Mouse (Mus musculus) urinary bladder, adult 2 months (tissue): ENCODE results near the gene Tiam1. TPM values are rescaled to one million over a fixed set of nuclear protein-coding genes. Genes with fewer than 3 reads are reported as not detected.

Source experiments
- DNase-seq: peaks from one replicate; pipeline ENCODE4 v3.0.0; 2022; ENCODE audit warnings: low spot score
- polyA plus RNA-seq: library from polyadenylated mRNA; depleted of rRNA; stranded (reverse); fragments of >200 nt; gene quantifications from 2 replicates; pipeline ENCODE4 v1.2.3, GENCODE M21; 2012

Tiam1 gene
- polyA plus RNA-seq, 1 experiment: 9.0 TPM

- DNase-seq: no peak
Observed at GRCm38 (mm10) chr16:89912686-89913375, 230.7 kb downstream of the Tiam1 start.

- no peak for DNase-seq
Observed at GRCm38 (mm10) chr16:89909393-89910068, 234.0 kb downstream of the Tiam1 start.

GRCm38 (mm10) chr16:89907651-89908050 is 235.9 kb downstream of the Tiam1 start:
- DNase-seq: no peak

- no peak for DNase-seq
Observed at GRCm38 (mm10) chr16:89906909-89907308, 236.7 kb downstream of the Tiam1 start.

- no peak for DNase-seq
Observed at GRCm38 (mm10) chr16:89905730-89906305, 237.8 kb downstream of the Tiam1 start.

GRCm38 (mm10) chr16:89904121-89904520 is 239.4 kb downstream of the Tiam1 start:
- no peak for DNase-seq

GRCm38 (mm10) chr16:89902578-89903304 is 240.8 kb downstream of the Tiam1 start:
- no peak for DNase-seq

- no peak for DNase-seq
Observed at GRCm38 (mm10) chr16:89900681-89901080, 242.9 kb downstream of the Tiam1 start.

- no peak for DNase-seq
Observed at GRCm38 (mm10) chr16:89899192-89899591, 244.4 kb downstream of the Tiam1 start.

GRCm38 (mm10) chr16:89898299-89898625 is 245.3 kb downstream of the Tiam1 start:
- no peak for DNase-seq

GRCm38 (mm10) chr16:89897547-89898298 is 245.8 kb downstream of the Tiam1 start:
- DNase-seq: no peak

- DNase-seq: no peak
Observed at GRCm38 (mm10) chr16:89896885-89897546, 246.6 kb downstream of the Tiam1 start.

GRCm38 (mm10) chr16:89896392-89896791 is 247.2 kb downstream of the Tiam1 start:
- no peak for DNase-seq

GRCm38 (mm10) chr16:89895283-89895682 is 248.3 kb downstream of the Tiam1 start:
- no peak for DNase-seq

GRCm38 (mm10) chr16:89894816-89895215 is 248.8 kb downstream of the Tiam1 start:
- DNase-seq: no peak

GRCm38 (mm10) chr16:89890515-89891189 is 252.9 kb downstream of the Tiam1 start:
- no peak for DNase-seq

- DNase-seq: no peak
Observed at GRCm38 (mm10) chr16:89889890-89890462, 253.6 kb downstream of the Tiam1 start.

- no peak for DNase-seq
Observed at GRCm38 (mm10) chr16:89886561-89886960, 257.0 kb downstream of the Tiam1 start.

GRCm38 (mm10) chr16:89885661-89886060 is 257.9 kb downstream of the Tiam1 start:
- no peak for DNase-seq

- no peak for DNase-seq
Observed at GRCm38 (mm10) chr16:89883897-89884296, 259.7 kb downstream of the Tiam1 start.
